Mouse (Mus musculus): ENCODE measurements at regions not wholly inside any gene's neighbourhood (a gene's known extent, or its start where the extent isn't known, plus 50 kb on each side); places are given as distances from the start of the nearest gene placed in this dataset.

GRCm38 (mm10) chr13:101318621-101319020, 449.4 kb downstream of the Pik3r1 start:
- no peak for TF ChIP-seq GATA1 (IDR thresholded peaks at IDR 0.05; ENCODE audit: low read length)

- no peak for TF ChIP-seq GATA1 (IDR thresholded peaks at IDR 0.05; ENCODE audit: low read length)
Observed at GRCm38 (mm10) chr13:101316336-101316735, 451.7 kb downstream of the Pik3r1 start.

GRCm38 (mm10) chr13:101314040-101314439, 454.0 kb downstream of the Pik3r1 start:
- TF ChIP-seq GATA1 (IDR thresholded peaks at IDR 0.05; ENCODE audit: low read length) = no peak

GRCm38 (mm10) chr13:101311634-101312314, 456.2 kb downstream of the Pik3r1 start:
- no peak for TF ChIP-seq GATA1 (IDR thresholded peaks at IDR 0.05; ENCODE audit: low read length)

- no peak for TF ChIP-seq GATA1 (IDR thresholded peaks at IDR 0.05; ENCODE audit: low read length)
Observed at GRCm38 (mm10) chr13:101308724-101309123, 459.3 kb downstream of the Pik3r1 start.

- no peak for TF ChIP-seq GATA1 (IDR thresholded peaks at IDR 0.05; ENCODE audit: low read length)
Observed at GRCm38 (mm10) chr13:101305695-101306413, 462.2 kb downstream of the Pik3r1 start.

- no peak for TF ChIP-seq GATA1 (IDR thresholded peaks at IDR 0.05; ENCODE audit: low read length)
Observed at GRCm38 (mm10) chr13:101305063-101305462, 463.0 kb downstream of the Pik3r1 start.

GRCm38 (mm10) chr13:101301361-101301760, 466.7 kb downstream of the Pik3r1 start:
- TF ChIP-seq GATA1 (IDR thresholded peaks at IDR 0.05; ENCODE audit: low read length) = no peak

GRCm38 (mm10) chr13:101289407-101289806, 456.2 kb upstream of the Slc30a5 start:
- no peak for TF ChIP-seq GATA1 (IDR thresholded peaks at IDR 0.05; ENCODE audit: low read length)

- TF ChIP-seq GATA1 (IDR thresholded peaks at IDR 0.05; ENCODE audit: low read length) = no peak
Observed at GRCm38 (mm10) chr13:101287131-101287530, 453.9 kb upstream of the Slc30a5 start.

GRCm38 (mm10) chr13:101286029-101286917, 453.0 kb upstream of the Slc30a5 start:
- TF ChIP-seq GATA1 (IDR thresholded peaks at IDR 0.05; ENCODE audit: low read length) = no peak

GRCm38 (mm10) chr13:101278127-101278526, 444.9 kb upstream of the Slc30a5 start:
- no peak for TF ChIP-seq GATA1 (IDR thresholded peaks at IDR 0.05; ENCODE audit: low read length)

GRCm38 (mm10) chr13:101276766-101277165, 443.5 kb upstream of the Slc30a5 start:
- TF ChIP-seq GATA1 (IDR thresholded peaks at IDR 0.05; ENCODE audit: low read length) = no peak

GRCm38 (mm10) chr13:101274470-101275141, 441.4 kb upstream of the Slc30a5 start:
- no peak for TF ChIP-seq GATA1 (IDR thresholded peaks at IDR 0.05; ENCODE audit: low read length)

GRCm38 (mm10) chr13:101273321-101273720, 440.1 kb upstream of the Slc30a5 start:
- TF ChIP-seq GATA1 (IDR thresholded peaks at IDR 0.05; ENCODE audit: low read length) = no peak

Measured in G1E-ER4 (cell line).